Mouse (Mus musculus): Measurements from ENCODE around the gene Dscam.

The Dscam gene

GRCm38 (mm10) chr16:96599401-96600060 lies 571.0 kb downstream of the Dscam start:
- in situ Hi-C loops (cut with MboI, MseI) = no loop called here

- in situ Hi-C loops (cut with MboI, MseI) = no loop called here
Observed at GRCm38 (mm10) chr16:96575841-96576240, 594.7 kb downstream of the Dscam start.

- in situ Hi-C loops (cut with MboI, MseI) = no loop called here
Observed at GRCm38 (mm10) chr16:96567428-96567827, 603.1 kb downstream of the Dscam start.

DNA sequence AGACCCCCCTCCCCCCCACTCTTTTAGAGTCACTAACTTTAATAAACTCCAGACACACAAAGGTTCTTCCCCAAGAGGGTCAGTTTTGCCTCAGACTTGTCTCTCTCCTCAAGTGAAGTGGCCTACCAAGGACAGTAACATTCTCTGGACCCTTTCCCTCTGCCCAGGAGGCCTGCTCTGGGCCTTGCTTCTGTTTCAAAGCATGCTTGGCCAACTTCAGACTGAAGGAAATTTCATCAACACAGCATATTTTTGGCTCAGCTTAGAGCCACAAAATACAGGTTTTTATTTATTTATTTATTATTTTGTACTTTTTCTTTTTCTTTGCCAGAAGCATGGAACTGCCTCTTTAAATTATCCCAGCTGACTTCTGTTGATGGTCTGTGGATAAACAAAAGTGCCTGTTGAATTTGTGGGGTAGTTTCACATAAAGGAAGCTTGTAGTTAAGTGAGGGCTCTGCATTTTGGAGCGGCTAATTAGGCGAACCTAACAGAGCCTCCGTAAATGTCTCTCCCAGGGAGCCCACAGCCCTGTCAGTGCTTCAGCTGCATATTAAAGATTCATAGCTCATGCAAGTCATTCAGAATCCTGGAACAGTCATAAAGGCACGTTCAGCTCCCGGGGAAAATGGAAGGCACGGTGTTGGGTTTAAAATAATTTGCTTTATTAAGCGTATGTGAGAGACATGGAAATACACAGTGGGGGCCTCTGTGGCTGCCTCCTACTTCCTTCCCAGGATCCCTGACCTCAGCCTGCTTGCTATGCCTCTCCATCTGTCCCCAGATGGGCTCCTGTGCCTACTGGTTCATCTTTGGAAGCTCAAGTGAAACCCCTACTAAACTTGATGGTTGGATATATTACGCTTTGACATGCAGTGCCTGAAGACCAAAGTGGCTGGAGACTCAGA lies 606.9 kb downstream of the Dscam start:
- in situ Hi-C loops (cut with MboI, MseI) = no loop called here

DNA sequence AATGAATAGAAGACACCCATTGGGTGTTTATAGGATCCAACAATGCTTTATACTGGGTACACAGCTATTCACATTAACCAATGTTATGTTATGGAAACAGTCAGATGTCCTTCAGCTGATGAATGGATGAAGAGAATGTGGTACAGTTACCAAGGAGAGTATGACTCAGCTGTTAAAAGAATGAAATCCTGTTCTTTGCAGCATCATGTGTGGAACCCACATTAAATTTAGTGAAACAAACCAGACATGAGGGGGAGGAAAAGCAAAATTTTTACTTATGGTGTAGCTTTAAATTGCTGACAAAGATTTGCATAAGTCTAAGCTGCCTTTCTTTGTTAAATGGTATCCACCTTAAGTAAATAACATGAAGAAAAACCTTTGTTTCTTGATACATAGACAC lies 610.8 kb downstream of the Dscam start:
- in situ Hi-C loops (cut with MboI, MseI) = no loop called here

DNA sequence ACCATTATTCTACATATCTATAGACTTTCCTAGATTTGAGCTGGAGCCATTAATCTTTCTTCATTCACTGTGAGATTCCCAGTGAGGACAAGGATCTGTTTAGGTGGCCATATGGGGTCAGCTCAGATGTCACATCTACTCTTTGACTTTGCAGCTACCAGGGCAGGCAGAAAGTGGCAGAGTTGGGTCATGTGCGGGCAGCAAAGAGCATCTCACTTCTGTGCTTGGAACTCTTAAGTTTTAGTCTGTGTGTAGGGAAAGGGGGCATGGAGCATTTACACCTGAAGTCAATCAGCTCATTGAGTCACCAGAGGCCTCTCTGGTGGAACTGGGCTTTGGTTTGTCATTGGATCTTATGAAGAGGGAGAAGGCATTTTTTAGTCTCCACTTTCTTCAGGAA lies 612.2 kb downstream of the Dscam start:
- in situ Hi-C loops (cut with MboI, MseI) = no loop called here

DNA sequence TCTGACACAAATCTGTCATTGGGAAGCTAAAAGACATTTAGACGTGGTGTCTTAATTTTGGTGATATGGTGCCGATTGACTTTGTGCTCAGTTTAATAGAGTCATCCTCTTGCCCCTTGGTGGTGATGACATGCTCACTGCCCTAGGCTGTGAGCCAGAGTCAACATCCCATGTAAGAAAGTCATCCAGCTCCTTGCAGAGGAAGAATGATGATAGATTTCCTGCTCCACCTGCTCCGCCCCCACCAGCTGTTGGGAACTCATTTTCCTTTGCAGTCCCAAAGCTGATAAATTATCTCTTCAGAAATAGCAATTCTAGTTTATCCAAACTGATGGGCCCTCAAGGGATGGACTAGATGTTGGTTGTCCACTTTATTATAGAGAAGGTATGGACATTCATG lies 613.9 kb downstream of the Dscam start:
- in situ Hi-C loops (cut with MboI, MseI) = no loop called here

GRCm38 (mm10) chr16:96555412-96555811 lies 615.1 kb downstream of the Dscam start:
- in situ Hi-C loops (cut with MboI, MseI) = no loop called here

DNA sequence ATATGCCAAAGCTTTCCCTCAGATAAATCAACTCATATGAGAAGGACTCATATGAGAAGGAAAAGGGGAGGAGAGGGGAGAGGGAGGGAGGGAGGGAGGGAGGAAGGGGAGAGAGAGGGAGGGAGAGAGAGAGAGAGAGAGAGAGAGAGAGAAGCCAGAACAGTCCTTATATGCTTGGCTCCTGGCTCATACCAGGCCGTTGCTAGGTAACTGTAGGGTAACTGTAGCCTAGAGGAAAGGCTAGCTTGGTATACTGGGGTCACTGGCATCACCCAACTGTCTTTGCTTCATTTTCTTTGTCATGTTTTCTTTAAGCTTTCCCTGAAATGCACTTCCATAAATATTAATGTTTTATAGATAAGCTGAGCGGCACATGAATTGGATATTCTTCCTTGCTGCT lies 617.9 kb downstream of the Dscam start:
- in situ Hi-C loops (cut with MboI, MseI) = no loop called here

GRCm38 (mm10) chr16:96541056-96541455 lies 629.5 kb downstream of the Dscam start:
- in situ Hi-C loops (cut with MboI, MseI) = no loop called here

Measured in T-helper 1 cell (primary cell).